Mouse (Mus musculus): ENCODE results near the gene Myrfl.

DNA sequence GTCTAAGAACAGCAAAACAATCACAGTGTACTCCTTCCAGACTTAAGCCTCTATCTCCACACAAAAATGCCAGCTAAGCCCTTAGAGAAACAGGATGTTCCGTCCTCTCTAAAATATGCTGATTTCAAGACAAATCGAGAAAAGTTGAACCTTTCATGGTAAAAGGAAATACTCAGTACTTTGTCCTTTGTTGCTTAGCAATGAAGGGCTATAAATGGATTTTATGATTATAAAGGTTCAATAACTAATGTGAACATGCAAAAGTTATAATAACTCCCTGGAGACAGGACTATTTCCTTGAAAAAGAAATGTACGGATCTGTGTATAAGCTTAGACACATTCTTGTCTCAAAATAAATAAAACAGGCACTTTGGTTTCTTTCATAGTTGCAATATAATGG lies 12.2 kb downstream of the Myrfl start:
- no peak for TF ChIP-seq CTCF (IDR thresholded peaks at IDR 0.05; ENCODE audit: low read depth, low read length)
- no peak for TF ChIP-seq GATA1 (IDR thresholded peaks at IDR 0.05; ENCODE audit: borderline replicate concordance, low read length)
- no peak for TF ChIP-seq TAL1 (conservative IDR thresholded peaks at IDR 0.05; ENCODE audit: low read depth, low read length)
- no peak for TF ChIP-seq POLR2AphosphoS5 (IDR thresholded peaks at IDR 0.05; ENCODE audit: insufficient replicate concordance, low read depth, low read length)
